Mouse (Mus musculus) limb, embryonic 14.5 days (tissue): ENCODE measurements at regions not wholly inside any gene's neighbourhood (a gene's known extent, or its start where the extent isn't known, plus 50 kb on each side); places are given as distances from the start of the nearest gene placed in this dataset.

Experiments
- ATAC-seq: fragments of 200-750 bp; cut with Nextera tagmentation; 2 replicates; pipeline ENCODE4 v1.8.0; 2017; ENCODE audit warnings: low read depth, moderate number of reproducible peaks, moderate TSS enrichment; ENCODE audit not compliant: low FRiP score
- DNase-seq: peaks from one replicate; pipeline ENCODE4 v3.0.0-alpha.2; 2015; ENCODE audit warnings: low spot score
- H3K27ac ChIP-seq: fragments of 300-500 bp; sonication (generic); replicated peaks from 2 replicates; pipeline ENCODE4 v1.5.1; 2014; ENCODE audit warnings: low read depth, mild to moderate bottlenecking, low read length, moderate library complexity, mixed read lengths
- H3K27me3 ChIP-seq: fragments of 300-500 bp; sonication (generic); 2 replicates; pipeline ENCODE4 v1.6.1; 2014; ENCODE audit warnings: low read length, mixed read lengths; ENCODE audit not compliant: control insufficient read depth, insufficient read depth
- H3K36me3 ChIP-seq: fragments of 300-500 bp; sonication (generic); 2 replicates; pipeline ENCODE4 v1.6.1; 2014; ENCODE audit warnings: mild to moderate bottlenecking, low read length, moderate library complexity, mixed read lengths; ENCODE audit not compliant: control insufficient read depth, insufficient read depth
- H3K4me1 ChIP-seq: fragments of 300-500 bp; sonication (generic); 2 replicates; pipeline ENCODE4 v1.6.1; 2014; ENCODE audit warnings: antibody characterized with exemption, low read length, mixed read lengths; ENCODE audit not compliant: control insufficient read depth, insufficient read depth
- H3K4me2 ChIP-seq: fragments of 300-500 bp; sonication (generic); replicated peaks from 2 replicates; pipeline ENCODE4 v1.6.1; 2014; ENCODE audit warnings: low read depth, mild to moderate bottlenecking, low read length, moderate library complexity; ENCODE audit not compliant: severe bottlenecking
- H3K4me3 ChIP-seq: fragments of 300-500 bp; sonication (generic); replicated peaks from 2 replicates; pipeline ENCODE4 v1.5.1; 2014; ENCODE audit warnings: low read length
- H3K9ac ChIP-seq: fragments of 300-500 bp; sonication (generic); 2 replicates; pipeline ENCODE4 v1.6.1; 2014; ENCODE audit warnings: mild to moderate bottlenecking, low read depth, low read length, moderate library complexity; ENCODE audit not compliant: severe bottlenecking
- H3K9me3 ChIP-seq: fragments of 300-500 bp; sonication (generic); 2 replicates; pipeline ENCODE4 v1.6.1; 2016; ENCODE audit warnings: low read length; ENCODE audit not compliant: control insufficient read depth
- POLR2A ChIP-seq: fragments of 200-500 bp; IDR thresholded peaks from 2 replicates; pipeline ENCODE4 v1.8.0; 2012; ENCODE audit warnings: inconsistent platforms, mild to moderate bottlenecking, moderate library complexity, borderline replicate concordance; ENCODE audit not compliant: insufficient read depth, insufficient read length; ENCODE audit errors: extremely low read depth
- WGBS: fragments of 180-500 bp; shearing (Covaris S2); extraction: QIAGEN DNeasy Blood & Tissue Kit; methylation state at CpG from one replicate; pipeline ENCODE4 v1.1.7; 2014; 5-methylcytosine and 5-hydroxymethylcytosine counted together

- H3K36me3 ChIP-seq, result no peaks in the 10 kb centered on the region
- H3K4me1 ChIP-seq, result no peaks in the 10 kb centered on the region
- no peak for TF ChIP-seq POLR2A
- ATAC-seq (peak; percentile 51), DNase-seq (peak; percentile 65)
- H3K9ac ChIP-seq, result no peak overlapping the region
- H3K27ac ChIP-seq, result no peak overlapping the region
- no peak overlapping the region for H3K4me2 ChIP-seq
- H3K4me3 ChIP-seq, result no peak overlapping the region
- H3K27me3 ChIP-seq, result no peaks in the 10 kb centered on the region
- peaks cover 54% of the 10 kb centered on the region for H3K9me3 ChIP-seq
- WGBS, result 68% methylated on average over 10 of the region's 10 CpGs
Observed at GRCm38 (mm10) chr17:13542856-13543255, 188.5 kb downstream of the Tcp10c start.

- Histone ChIP-seq H3K27ac (no peak overlapping the region), H3K9me3 (peaks cover 64% of the 10 kb centered on the region), H3K36me3 (no peaks in the 10 kb centered on the region), H3K4me2 (no peak overlapping the region), H3K9ac (no peak overlapping the region), H3K4me1 (no peaks in the 10 kb centered on the region), H3K4me3 (no peak overlapping the region), H3K27me3 (no peaks in the 10 kb centered on the region)
- ATAC-seq (no peak), DNase-seq (no peak)
- TF ChIP-seq POLR2A, result no peak
- whole genome bisulfite sequencing, result 58% methylated on average over 2 of the region's 2 CpGs
Observed at GRCm38 (mm10) chr17:13544036-13544795, 189.8 kb downstream of the Tcp10c start.

- H3K4me2 ChIP-seq, result no peak overlapping the region
- peaks cover 57% of the 10 kb centered on the region for H3K9me3 ChIP-seq
- DNase-seq (no peak), ATAC-seq (no peak)
- H3K27ac ChIP-seq, result no peak overlapping the region
- no peak overlapping the region for H3K4me3 ChIP-seq
- no peak for TF ChIP-seq POLR2A
- WGBS, result 59% methylated on average over 3 of the region's 3 CpGs
- no peaks in the 10 kb centered on the region for H3K27me3 ChIP-seq
- H3K36me3 ChIP-seq, result no peaks in the 10 kb centered on the region
- no peak overlapping the region for H3K9ac ChIP-seq
- H3K4me1 ChIP-seq, result no peaks in the 10 kb centered on the region
Observed at GRCm38 (mm10) chr17:13546249-13546648, 191.9 kb downstream of the Tcp10c start.

GRCm38 (mm10) chr17:13546669-13547085, 192.3 kb downstream of the Tcp10c start:
- no peaks in the 10 kb centered on the region for H3K27me3 ChIP-seq
- no peak overlapping the region for H3K9ac ChIP-seq
- 74% methylated on average over 7 of the region's 7 CpGs for WGBS
- H3K36me3 ChIP-seq, result no peaks in the 10 kb centered on the region
- H3K4me1 ChIP-seq, result no peaks in the 10 kb centered on the region
- peaks cover 54% of the 10 kb centered on the region for H3K9me3 ChIP-seq
- H3K27ac ChIP-seq, result no peak overlapping the region
- no peak overlapping the region for H3K4me2 ChIP-seq
- DNase-seq (no peak), ATAC-seq (no peak)
- no peak overlapping the region for H3K4me3 ChIP-seq
- TF ChIP-seq POLR2A, result no peak

DNA sequence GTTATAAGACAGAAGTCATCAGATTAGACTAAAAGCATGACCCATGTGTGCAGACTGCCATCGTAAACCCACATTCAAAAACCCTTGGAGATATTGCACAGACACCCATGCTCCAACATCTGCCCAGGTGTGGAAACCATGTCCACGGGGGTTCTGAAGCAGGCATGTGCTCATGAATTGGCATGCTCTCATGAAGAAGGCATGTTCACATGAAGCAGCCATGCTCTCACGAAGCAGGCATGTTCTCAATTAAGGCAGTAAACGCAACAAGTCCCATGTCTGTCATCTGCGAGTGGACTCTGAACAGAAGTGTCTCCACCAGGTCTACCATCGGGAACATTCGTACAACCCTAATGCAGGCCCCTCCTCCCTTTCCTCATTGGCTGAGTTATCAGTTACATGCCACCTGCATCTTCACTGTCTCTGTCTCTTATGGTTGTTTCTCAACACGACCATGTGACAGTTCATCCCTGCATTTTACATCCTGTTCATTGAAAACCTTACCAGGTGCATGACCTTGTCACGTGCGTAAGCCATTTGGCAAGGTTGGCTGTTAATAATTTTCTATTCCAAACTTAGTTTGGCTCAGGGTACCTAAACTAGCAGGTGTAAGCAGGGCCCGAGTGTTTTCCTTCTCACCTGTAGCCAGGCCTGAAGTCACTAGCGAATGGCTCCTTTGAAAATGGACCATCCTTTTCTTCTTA, 193.4 kb downstream of the Tcp10c start:
- Histone ChIP-seq H3K9me3 (peaks cover 58% of the 10 kb centered on the region), H3K9ac (no peak overlapping the region), H3K27ac (no peak overlapping the region), H3K36me3 (no peaks in the 10 kb centered on the region), H3K4me3 (no peak overlapping the region), H3K4me1 (no peaks in the 10 kb centered on the region), H3K4me2 (no peak overlapping the region), H3K27me3 (no peaks in the 10 kb centered on the region)
- TF ChIP-seq POLR2A, result no peak
- 63% methylated on average over 12 of the region's 12 CpGs for WGBS
- ATAC-seq (no peak), DNase-seq (no peak)
